Mouse (Mus musculus) forebrain, embryonic 16.5 days (tissue): ENCODE results near the gene Aoc1. TPM values are rescaled to one million over a fixed set of nuclear protein-coding genes. Genes with fewer than 3 reads are reported as not detected.
"Not testable (repeated sequence)": the region's sequence is repeated elsewhere in the genome, so short reads cannot be mapped to it uniquely, and the experiment has no call there.

Source experiments
- ATAC-seq: fragments of 200-750 bp; cut with Nextera tagmentation; 2 replicates; pipeline ENCODE4 v1.8.0; 2017; ENCODE audit warnings: mild to moderate bottlenecking, moderate library complexity
- H3K27ac ChIP-seq: fragments of 300-500 bp; sonication (generic); 2 replicates; pipeline ENCODE4 v1.5.1; 2014; ENCODE audit warnings: low read length, control low read depth
- H3K27me3 ChIP-seq: fragments of 300-500 bp; sonication (generic); replicated peaks from 2 replicates; pipeline ENCODE4 v1.6.1; 2014; ENCODE audit warnings: low read length; ENCODE audit not compliant: control insufficient read depth, insufficient read depth
- H3K36me3 ChIP-seq: fragments of 300-500 bp; sonication (generic); 2 replicates; pipeline ENCODE4 v1.6.1; 2014; ENCODE audit not compliant: control insufficient read depth, insufficient read depth
- H3K4me1 ChIP-seq: fragments of 300-500 bp; sonication (generic); replicated peaks from 2 replicates; pipeline ENCODE4 v1.6.1; 2014; ENCODE audit warnings: low read length; ENCODE audit not compliant: control insufficient read depth, insufficient read depth
- H3K4me2 ChIP-seq: fragments of 300-500 bp; sonication (generic); 2 replicates; pipeline ENCODE4 v1.6.1; 2014; ENCODE audit warnings: mild to moderate bottlenecking, low read length, control low read depth
- H3K4me3 ChIP-seq: fragments of 300-500 bp; sonication (generic); replicated peaks from 2 replicates; pipeline ENCODE4 v1.5.1; 2014; ENCODE audit warnings: mild to moderate bottlenecking, low read length, control low read depth
- H3K9ac ChIP-seq: fragments of 300-500 bp; sonication (generic); replicated peaks from 2 replicates; pipeline ENCODE4 v1.6.1; 2014; ENCODE audit warnings: low read depth, low read length, control low read depth
- H3K9me3 ChIP-seq: fragments of 300-500 bp; sonication (generic); 2 replicates; pipeline ENCODE4 v1.6.1; 2016; ENCODE audit warnings: low read length; ENCODE audit not compliant: control insufficient read depth
- WGBS: fragments of 180-500 bp; shearing (Covaris S2); extraction: QIAGEN DNeasy Blood & Tissue Kit; methylation state at CpG from one replicate; pipeline ENCODE4 v1.1.7; 2014; 5-methylcytosine and 5-hydroxymethylcytosine counted together
- polyA plus RNA-seq: library from polyadenylated mRNA; unstranded; fragments of >200 nt; fragmentation: Nextera tagmentation; extraction: Ambion mirVana; gene quantifications from 2 replicates; pipeline ENCODE4 v1.2.1, GENCODE M21; 2015

The Aoc1 gene
- polyA plus RNA-seq, 1 experiment from 2014 or later = not detected

GRCm38 (mm10) chr6:48896956-48897355 is 24.3 kb downstream of the Aoc1 start:
- H3K27me3 ChIP-seq = no peaks in the 10 kb centered on the region
- no peak overlapping the region for H3K27ac ChIP-seq
- no peak overlapping the region for H3K4me3 ChIP-seq
- WGBS = 82% methylated on average over 5 of the region's 5 CpGs
- no peaks in the 10 kb centered on the region for H3K4me1 ChIP-seq
- no peak overlapping the region for H3K9ac ChIP-seq
- H3K4me2 ChIP-seq = no peak overlapping the region
- 0 out of 2 replicates have a peak, but pooled peaks cover 2% of the 10 kb centered on the region for H3K9me3 ChIP-seq
- H3K36me3 ChIP-seq = no peaks in the 10 kb centered on the region
- ATAC-seq = no peak

GRCm38 (mm10) chr6:48901316-48901715 is 28.6 kb downstream of the Aoc1 start:
- not testable (repeated sequence) for H3K27me3 ChIP-seq, H3K4me2 ChIP-seq, H3K27ac ChIP-seq, H3K9ac ChIP-seq, H3K4me3 ChIP-seq, ATAC-seq, H3K36me3 ChIP-seq, H3K9me3 ChIP-seq, H3K4me1 ChIP-seq
- 91% methylated on average over 11 of the region's 11 CpGs for WGBS

GRCm38 (mm10) chr6:48902511-48903406 is 30.1 kb downstream of the Aoc1 start:
- Histone ChIP-seq H3K36me3 (no peaks in the 10 kb centered on the region), H3K4me1 (no peaks in the 10 kb centered on the region), H3K27ac (no peak overlapping the region), H3K9me3 (no peaks in the 10 kb centered on the region), H3K27me3 (no peaks in the 10 kb centered on the region), H3K4me3 (no peak overlapping the region), H3K9ac (no peak overlapping the region), H3K4me2 (no peak overlapping the region)
- WGBS = 94% methylated on average over 15 of the region's 17 CpGs
- ATAC-seq = no peak

- Histone ChIP-seq H3K36me3 (no peaks in the 10 kb centered on the region), H3K9ac (no peak overlapping the region), H3K4me1 (no peaks in the 10 kb centered on the region), H3K27ac (no peak overlapping the region), H3K4me3 (no peak overlapping the region), H3K27me3 (no peaks in the 10 kb centered on the region), H3K4me2 (no peak overlapping the region), H3K9me3 (no peaks in the 10 kb centered on the region)
- no peak for ATAC-seq
- WGBS = 87% methylated on average over 4 of the region's 4 CpGs
Observed at GRCm38 (mm10) chr6:48903437-48903836, 30.7 kb downstream of the Aoc1 start.

- Histone ChIP-seq H3K9me3 (no peaks in the 10 kb centered on the region), H3K4me1 (no peaks in the 10 kb centered on the region), H3K27ac (no peak overlapping the region), H3K27me3 (no peaks in the 10 kb centered on the region), H3K9ac (no peak overlapping the region), H3K4me2 (no peak overlapping the region), H3K36me3 (no peaks in the 10 kb centered on the region), H3K4me3 (no peak overlapping the region)
- ATAC-seq = no peak
- 96% methylated on average over 13 of the region's 13 CpGs for WGBS
Observed at GRCm38 (mm10) chr6:48905606-48906005, 32.9 kb downstream of the Aoc1 start.

GRCm38 (mm10) chr6:48906371-48906770 is 33.7 kb downstream of the Aoc1 start:
- Histone ChIP-seq H3K4me1 (no peaks in the 10 kb centered on the region), H3K9me3 (no peaks in the 10 kb centered on the region), H3K4me2 (no peak overlapping the region), H3K4me3 (no peak overlapping the region), H3K36me3 (no peaks in the 10 kb centered on the region), H3K27ac (no peak overlapping the region), H3K9ac (no peak overlapping the region), H3K27me3 (no peaks in the 10 kb centered on the region)
- 95% methylated on average over 14 of the region's 14 CpGs for WGBS
- ATAC-seq = no peak

GRCm38 (mm10) chr6:48909229-48909628 is 36.5 kb downstream of the Aoc1 start:
- H3K4me3 ChIP-seq = no peak overlapping the region
- H3K4me2 ChIP-seq = no peak overlapping the region
- no peak overlapping the region for H3K27ac ChIP-seq
- H3K9me3 ChIP-seq = no peaks in the 10 kb centered on the region
- no peaks in the 10 kb centered on the region for H3K27me3 ChIP-seq
- WGBS = 64% methylated on average over 1 of the region's 1 CpGs
- H3K9ac ChIP-seq = no peak overlapping the region
- no peaks in the 10 kb centered on the region for H3K4me1 ChIP-seq
- H3K36me3 ChIP-seq = no peaks in the 10 kb centered on the region
- ATAC-seq = no peak

- no peak overlapping the region for H3K9ac ChIP-seq
- H3K4me3 ChIP-seq = no peak overlapping the region
- no peak for ATAC-seq
- H3K4me1 ChIP-seq = no peaks in the 10 kb centered on the region
- H3K27me3 ChIP-seq = no peaks in the 10 kb centered on the region
- WGBS = 25% methylated on average over 3 of the region's 3 CpGs
- no peaks in the 10 kb centered on the region for H3K36me3 ChIP-seq
- no peak overlapping the region for H3K4me2 ChIP-seq
- H3K27ac ChIP-seq = no peak overlapping the region
- H3K9me3 ChIP-seq = no peaks in the 10 kb centered on the region
Observed at GRCm38 (mm10) chr6:48912033-48912432, 39.3 kb downstream of the Aoc1 start.

- no peak for ATAC-seq
- Histone ChIP-seq H3K9ac (no peak overlapping the region), H3K4me1 (no peaks in the 10 kb centered on the region), H3K27ac (no peak overlapping the region), H3K9me3 (no peaks in the 10 kb centered on the region), H3K4me3 (no peak overlapping the region), H3K4me2 (no peak overlapping the region), H3K36me3 (no peaks in the 10 kb centered on the region), H3K27me3 (no peaks in the 10 kb centered on the region)
- 98% methylated on average over 2 of the region's 2 CpGs for WGBS
Observed at GRCm38 (mm10) chr6:48913587-48913986, 40.9 kb downstream of the Aoc1 start.
